Mouse (Mus musculus) right cerebral cortex, postnatal 14 days (tissue): ENCODE data around the gene Nhlrc1.

Experiments
- DNase-seq: peaks from one replicate; pipeline ENCODE4 v3.0.0; 2022

Nhlrc1 gene

GRCm38 (mm10) chr13:47014334-47015194, at the start of gene Nhlrc1:
Gene Nhlrc1, minus strand, starts transcription at chr13:47014850.
- peak; percentile 84 for DNase-seq

GRCm38 (mm10) chr13:47063985-47064760, 49.5 kb upstream of the Nhlrc1 start:
- DNase-seq: no peak

- DNase-seq: no peak
These were observed 48.1 kb upstream of the Nhlrc1 start for GRCm38 (mm10) chr13:47062756-47063155.

GRCm38 (mm10) chr13:47056781-47057180, 42.1 kb upstream of the Nhlrc1 start:
- DNase-seq: no peak

- peak; percentile 59 for DNase-seq
These were observed 41.5 kb upstream of the Nhlrc1 start for GRCm38 (mm10) chr13:47056126-47056525.

- DNase-seq: no peak
These were observed 39.3 kb upstream of the Nhlrc1 start for GRCm38 (mm10) chr13:47053971-47054370.

- no peak for DNase-seq
These were observed 35.4 kb upstream of the Nhlrc1 start for GRCm38 (mm10) chr13:47050009-47050408.

GRCm38 (mm10) chr13:47047996-47048395, 33.3 kb upstream of the Nhlrc1 start:
- DNase-seq: no peak

GRCm38 (mm10) chr13:47044617-47044947, 29.9 kb upstream of the Nhlrc1 start, which contains the start of gene Tpmt:
Gene Tpmt, minus strand, starts transcription at chr13:47044737.
- DNase-seq: no peak

GRCm38 (mm10) chr13:47043833-47044616, 29.4 kb upstream of the Nhlrc1 start:
- DNase-seq: no peak

- peak; percentile 97 for DNase-seq
These were observed 28.5 kb upstream of the Nhlrc1 start, which contains the start of gene Kdm1b for GRCm38 (mm10) chr13:47043030-47043680. Gene Kdm1b, plus strand, starts transcription at chr13:47043499.

- DNase-seq: no peak
These were observed 27.5 kb upstream of the Nhlrc1 start for GRCm38 (mm10) chr13:47042024-47042633.

GRCm38 (mm10) chr13:47040061-47040460, 25.4 kb upstream of the Nhlrc1 start:
- DNase-seq: no peak

- no peak for DNase-seq
These were observed 23.3 kb upstream of the Nhlrc1 start for GRCm38 (mm10) chr13:47037946-47038345.

GRCm38 (mm10) chr13:47033602-47034001, 19.0 kb upstream of the Nhlrc1 start:
- no peak for DNase-seq

- no peak for DNase-seq
These were observed 15.9 kb upstream of the Nhlrc1 start for GRCm38 (mm10) chr13:47030376-47031107.

- no peak for DNase-seq
These were observed 6.1 kb upstream of the Nhlrc1 start for GRCm38 (mm10) chr13:47020798-47021197.

GRCm38 (mm10) chr13:47019774-47020173, 5.1 kb upstream of the Nhlrc1 start:
- DNase-seq: no peak

- DNase-seq: peak; percentile 62
These were observed 2.6 kb upstream of the Nhlrc1 start for GRCm38 (mm10) chr13:47017259-47017658.

GRCm38 (mm10) chr13:47015195-47015501, 498 bp upstream of the Nhlrc1 start:
- no peak for DNase-seq

- no peak for DNase-seq
These were observed 910 bp downstream of the Nhlrc1 start for GRCm38 (mm10) chr13:47013740-47014139.

GRCm38 (mm10) chr13:47001590-47001989, 13.1 kb downstream of the Nhlrc1 start:
- DNase-seq: no peak
